Mouse (Mus musculus) limb, embryonic 14.5 days (tissue): ENCODE data around the gene Fhl3. TPM values are rescaled to one million over a fixed set of nuclear protein-coding genes. Genes with fewer than 3 reads are reported as not detected.
A peak's percentile ranks its signal among the peaks of the same experiment; 100 is the strongest.

Source experiments
- ATAC-seq: fragments of 200-750 bp; cut with Nextera tagmentation; 2 replicates; pipeline ENCODE4 v1.8.0; 2017; ENCODE audit warnings: low read depth, moderate number of reproducible peaks, moderate TSS enrichment; ENCODE audit not compliant: low FRiP score
- DNase-seq: peaks from one replicate; pipeline ENCODE4 v3.0.0-alpha.2; 2015; ENCODE audit warnings: low spot score
- H3K27ac ChIP-seq: fragments of 300-500 bp; sonication (generic); replicated peaks from 2 replicates; pipeline ENCODE4 v1.5.1; 2014; ENCODE audit warnings: low read depth, mild to moderate bottlenecking, low read length, moderate library complexity, mixed read lengths
- H3K27me3 ChIP-seq: fragments of 300-500 bp; sonication (generic); 2 replicates; pipeline ENCODE4 v1.6.1; 2014; ENCODE audit warnings: low read length, mixed read lengths; ENCODE audit not compliant: control insufficient read depth, insufficient read depth
- H3K36me3 ChIP-seq: fragments of 300-500 bp; sonication (generic); 2 replicates; pipeline ENCODE4 v1.6.1; 2014; ENCODE audit warnings: mild to moderate bottlenecking, low read length, moderate library complexity, mixed read lengths; ENCODE audit not compliant: control insufficient read depth, insufficient read depth
- H3K4me1 ChIP-seq: fragments of 300-500 bp; sonication (generic); 2 replicates; pipeline ENCODE4 v1.6.1; 2014; ENCODE audit warnings: antibody characterized with exemption, low read length, mixed read lengths; ENCODE audit not compliant: control insufficient read depth, insufficient read depth
- H3K4me2 ChIP-seq: fragments of 300-500 bp; sonication (generic); replicated peaks from 2 replicates; pipeline ENCODE4 v1.6.1; 2014; ENCODE audit warnings: low read depth, mild to moderate bottlenecking, low read length, moderate library complexity; ENCODE audit not compliant: severe bottlenecking
- H3K4me3 ChIP-seq: fragments of 300-500 bp; sonication (generic); replicated peaks from 2 replicates; pipeline ENCODE4 v1.5.1; 2014; ENCODE audit warnings: low read length
- H3K9ac ChIP-seq: fragments of 300-500 bp; sonication (generic); 2 replicates; pipeline ENCODE4 v1.6.1; 2014; ENCODE audit warnings: mild to moderate bottlenecking, low read depth, low read length, moderate library complexity; ENCODE audit not compliant: severe bottlenecking
- H3K9me3 ChIP-seq: fragments of 300-500 bp; sonication (generic); 2 replicates; pipeline ENCODE4 v1.6.1; 2016; ENCODE audit warnings: low read length; ENCODE audit not compliant: control insufficient read depth
- POLR2A ChIP-seq: fragments of 200-500 bp; IDR thresholded peaks from 2 replicates; pipeline ENCODE4 v1.8.0; 2012; ENCODE audit warnings: inconsistent platforms, mild to moderate bottlenecking, moderate library complexity, borderline replicate concordance; ENCODE audit not compliant: insufficient read depth, insufficient read length; ENCODE audit errors: extremely low read depth
- WGBS: fragments of 180-500 bp; shearing (Covaris S2); extraction: QIAGEN DNeasy Blood & Tissue Kit; methylation state at CpG from one replicate; pipeline ENCODE4 v1.1.7; 2014; 5-methylcytosine and 5-hydroxymethylcytosine counted together
- polyA plus RNA-seq, 2 experiments: library from polyadenylated mRNA; depleted of rRNA in 1 of 2; stranded (reverse) in 1 of 2; unstranded in 1 of 2; fragments of >200 nt; fragmentation: Nextera tagmentation in 1 of 2; extraction: Ambion mirVana in 1 of 2; gene quantifications; 2 replicates each; pipeline versions ENCODE4 v1.2.1 to v1.2.3; 2012 to 2014

Fhl3 gene
- polyA plus RNA-seq, 2 experiments: 18.1 to 30.6 TPM

DNA sequence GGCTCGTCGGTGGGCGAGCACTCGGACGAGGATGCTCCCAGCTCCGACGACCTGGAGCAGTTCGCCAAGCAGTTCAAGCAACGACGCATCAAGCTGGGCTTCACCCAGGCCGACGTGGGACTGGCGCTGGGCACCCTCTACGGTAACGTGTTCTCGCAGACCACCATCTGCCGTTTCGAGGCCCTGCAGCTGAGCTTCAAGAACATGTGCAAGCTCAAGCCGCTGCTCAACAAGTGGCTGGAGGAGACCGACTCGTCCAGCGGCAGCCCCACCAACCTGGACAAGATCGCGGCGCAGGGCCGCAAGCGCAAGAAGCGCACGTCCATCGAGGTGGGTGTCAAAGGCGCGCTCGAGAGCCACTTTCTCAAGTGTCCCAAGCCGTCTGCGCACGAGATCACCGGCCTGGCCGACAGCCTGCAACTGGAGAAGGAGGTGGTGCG is 42.1 kb upstream of the Fhl3 start:
- Histone ChIP-seq H3K4me2 (peak overlapping the region; percentile 98), H3K4me1 (peaks cover 3% of the 10 kb centered on the region; the same call in 1 of the 2 replicates), H3K36me3 (no peaks in the 10 kb centered on the region), H3K9me3 (no peaks in the 10 kb centered on the region), H3K27me3 (peaks cover 75% of the 10 kb centered on the region), H3K9ac (no peak overlapping the region), H3K27ac (no peak overlapping the region), H3K4me3 (peak overlapping the region; percentile 58)
- TF ChIP-seq POLR2A: no peak
- DNase-seq: no peak
- 2% methylated on average over 38 of the region's 39 CpGs for WGBS
- no peak for ATAC-seq

DNA sequence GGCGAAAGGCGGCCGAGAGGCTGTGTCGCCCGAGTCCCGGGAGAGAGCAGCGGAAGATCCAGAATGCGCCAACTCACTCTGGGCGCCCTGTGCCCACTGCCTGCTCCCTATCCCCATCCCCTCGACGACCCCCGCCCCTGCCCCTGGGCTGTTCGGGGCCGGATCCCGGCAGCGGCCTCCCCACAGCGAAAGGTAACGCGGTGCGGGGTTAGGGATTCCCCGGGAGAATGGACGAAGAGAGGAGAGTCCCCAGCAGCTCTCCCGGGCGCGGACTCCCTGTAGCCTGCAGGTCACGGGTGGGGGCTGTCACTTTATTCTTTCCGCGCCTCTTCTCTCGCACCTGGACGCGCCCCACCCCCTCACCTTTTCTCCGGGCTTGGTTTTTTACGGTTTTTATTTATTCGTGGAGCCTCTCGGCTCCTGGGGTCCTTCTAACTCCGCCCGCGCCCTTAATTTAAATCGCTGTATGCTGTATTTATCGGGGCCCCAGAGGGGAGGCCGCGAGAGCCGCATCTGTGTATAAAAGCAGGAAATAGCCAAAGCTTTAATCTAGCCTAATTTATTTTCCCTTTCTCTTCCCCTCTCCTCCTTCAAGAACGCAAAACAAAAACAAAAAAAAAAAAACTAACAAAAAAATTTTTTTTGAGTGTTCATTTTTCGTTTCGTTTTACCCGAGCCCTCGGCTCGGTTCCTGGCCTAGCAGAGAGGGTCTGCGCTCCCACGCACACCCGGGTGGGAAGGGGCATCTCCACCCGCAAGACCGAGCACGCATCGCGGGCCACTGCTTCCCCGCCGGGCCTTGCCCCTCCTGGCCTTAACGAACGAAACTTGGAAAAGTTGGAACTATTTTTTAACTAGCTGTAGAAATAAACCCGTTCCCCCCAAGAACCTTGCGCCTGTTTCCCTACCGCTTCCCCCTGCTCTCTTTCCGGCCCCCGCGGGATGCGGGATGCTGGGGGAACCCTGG is 41.0 kb upstream of the Fhl3 start:
- Histone ChIP-seq H3K9ac (no peak overlapping the region), H3K4me1 (peaks cover 3% of the 10 kb centered on the region; the same call in 1 of the 2 replicates), H3K4me2 (peak overlapping the region; percentile 98), H3K27ac (no peak overlapping the region), H3K36me3 (no peaks in the 10 kb centered on the region), H3K9me3 (no peaks in the 10 kb centered on the region), H3K27me3 (peaks cover 76% of the 10 kb centered on the region), H3K4me3 (peak overlapping the region; percentile 58)
- no peak for DNase-seq
- WGBS: 1% methylated on average over 68 of the region's 68 CpGs
- no peak for TF ChIP-seq POLR2A
- ATAC-seq: no peak

DNA sequence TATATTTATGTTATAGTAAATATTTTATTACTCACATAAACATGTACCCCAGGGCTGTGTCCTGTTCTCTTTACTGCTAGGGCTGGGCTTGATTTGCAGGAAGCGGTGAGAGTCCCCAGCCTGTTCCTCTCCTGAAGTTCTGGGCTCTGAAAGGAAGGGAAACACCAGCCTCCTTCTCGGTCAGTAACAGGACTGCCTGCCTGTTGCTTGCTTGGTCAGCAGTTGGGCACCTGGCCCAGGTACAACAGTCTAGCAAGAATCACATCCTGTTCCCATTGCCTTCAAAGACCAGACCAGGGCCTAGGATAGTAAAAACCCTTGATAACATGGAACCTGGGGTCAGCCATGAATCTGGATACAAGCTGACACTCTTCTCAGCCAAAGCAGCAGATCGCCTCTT is 39.9 kb upstream of the Fhl3 start:
- WGBS: 35% methylated on average over 3 of the region's 3 CpGs
- Histone ChIP-seq H3K4me3 (no peak overlapping the region), H3K36me3 (no peaks in the 10 kb centered on the region), H3K9me3 (no peaks in the 10 kb centered on the region), H3K9ac (no peak overlapping the region), H3K4me2 (no peak overlapping the region), H3K27ac (no peak overlapping the region), H3K4me1 (peaks cover 3% of the 10 kb centered on the region; the same call in 1 of the 2 replicates), H3K27me3 (peaks cover 70% of the 10 kb centered on the region)
- DNase-seq (no peak), ATAC-seq (no peak)
- no peak for TF ChIP-seq POLR2A

DNA sequence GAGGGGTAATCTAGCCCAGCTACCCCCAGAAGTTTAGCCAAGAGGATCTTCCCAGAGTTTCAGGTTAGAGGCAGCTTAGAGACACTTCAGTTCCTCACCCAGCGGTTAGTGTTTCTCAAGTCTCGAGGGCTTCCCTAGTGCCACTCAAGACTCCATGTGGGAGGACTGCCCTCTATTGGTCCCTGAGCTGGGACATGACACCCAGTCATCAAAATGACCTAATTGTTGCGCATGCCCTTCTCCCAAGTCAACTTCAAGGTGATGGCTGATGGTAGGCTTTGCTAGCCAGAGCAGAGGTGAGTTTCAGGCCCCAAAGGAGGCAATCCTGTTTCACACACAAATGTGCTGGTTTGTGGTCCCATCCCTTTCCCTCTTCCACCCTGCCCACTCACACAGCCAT is 37.5 kb upstream of the Fhl3 start:
- Histone ChIP-seq H3K9me3 (no peaks in the 10 kb centered on the region), H3K4me3 (no peak overlapping the region), H3K36me3 (no peaks in the 10 kb centered on the region), H3K27ac (no peak overlapping the region), H3K4me2 (no peak overlapping the region), H3K9ac (no peak overlapping the region), H3K4me1 (peaks cover 3% of the 10 kb centered on the region; the same call in 1 of the 2 replicates), H3K27me3 (peaks cover 57% of the 10 kb centered on the region)
- 58% methylated on average over 3 of the region's 3 CpGs for WGBS
- ATAC-seq: no peak
- DNase-seq: no peak
- TF ChIP-seq POLR2A: no peak

DNA sequence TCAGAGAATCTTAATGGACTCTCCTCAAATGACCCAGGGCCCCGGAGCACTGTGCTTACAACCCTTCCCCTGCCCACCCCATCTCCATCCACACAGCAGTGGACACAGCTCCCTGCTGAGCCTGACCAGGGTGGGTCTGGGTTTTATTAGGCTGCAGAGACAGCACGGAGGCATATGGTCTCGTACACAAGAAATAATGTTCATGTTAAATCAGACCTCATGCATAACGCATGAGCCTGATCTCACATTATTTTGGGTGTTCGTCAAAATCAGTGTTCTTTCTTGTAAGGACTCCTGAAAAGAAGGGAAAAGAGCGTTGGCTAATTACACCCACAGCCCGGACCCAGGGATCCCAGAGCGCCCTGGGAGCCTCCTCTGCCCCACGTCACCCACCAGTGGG is 36.3 kb upstream of the Fhl3 start:
- Histone ChIP-seq H3K4me2 (no peak overlapping the region), H3K9ac (no peak overlapping the region), H3K27me3 (peaks cover 48% of the 10 kb centered on the region), H3K4me3 (no peak overlapping the region), H3K4me1 (peaks cover 1% of the 10 kb centered on the region; the same call in 1 of the 2 replicates), H3K27ac (no peak overlapping the region), H3K9me3 (no peaks in the 10 kb centered on the region), H3K36me3 (no peaks in the 10 kb centered on the region)
- DNase-seq: no peak
- no peak for TF ChIP-seq POLR2A
- no peak for ATAC-seq
- WGBS: 55% methylated on average over 9 of the region's 9 CpGs
